Mouse (Mus musculus) gastrocnemius, adult 8-10 months (tissue): Measurements from ENCODE around the gene Sigirr. TPM values are rescaled to one million over a fixed set of nuclear protein-coding genes. Genes with fewer than 3 reads are reported as not detected.

Experiments
- DNase-seq, 2 experiments: peaks; one replicate each; pipeline ENCODE4 v3.0.0; 2022; ENCODE audit warnings: low spot score in 2 of 2
- total RNA-seq, 4 experiments: library from RNA; stranded (reverse); gene quantifications; 2 replicates each; pipeline ENCODE4 v1.2.4; 2022

Sigirr gene
- total RNA-seq, 4 experiments from 2014 or later, result 1.4 to 1.6 (median 1.5) TPM

DNA sequence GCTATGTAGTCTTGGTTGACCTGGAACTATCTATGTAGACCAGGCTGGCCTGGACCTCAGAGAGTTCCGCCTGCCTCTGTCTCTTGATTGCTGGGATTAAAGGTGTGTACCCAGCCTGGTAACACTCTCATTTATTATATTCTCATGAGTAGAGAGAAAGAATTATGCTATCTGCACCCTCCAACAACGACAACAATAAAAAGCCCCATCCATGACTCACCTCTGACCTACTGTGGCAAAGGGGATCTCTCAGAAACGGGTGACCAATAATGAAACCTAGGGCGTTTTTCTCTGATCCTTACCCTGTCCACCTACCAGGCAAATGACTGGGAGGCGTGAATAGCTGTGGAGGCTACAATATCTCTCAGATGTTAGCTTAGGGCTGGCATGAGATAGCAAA lies 3.2 kb downstream of the Sigirr start:
- DNase-seq, result no peak

DNA sequence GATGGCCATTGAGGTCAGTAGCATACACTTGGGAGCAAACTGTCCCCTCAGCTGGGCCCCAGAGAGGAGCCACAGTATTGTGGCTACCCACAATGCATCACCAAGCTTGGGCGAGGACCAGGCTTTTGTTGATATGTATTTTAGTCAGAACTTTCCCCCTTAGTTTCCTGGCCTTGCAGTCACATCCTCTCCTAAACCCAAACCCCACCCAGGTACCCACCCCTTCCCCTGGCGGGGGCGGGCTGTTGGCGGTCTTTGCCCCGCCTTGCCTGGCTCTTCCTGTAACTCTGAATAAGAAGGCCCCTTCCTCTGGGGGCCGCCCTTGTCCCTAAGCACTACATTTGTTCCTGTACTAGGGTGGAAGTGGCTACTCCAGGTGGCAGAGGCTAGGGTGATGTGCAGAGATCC lies 3.7 kb downstream of the Sigirr start:
- DNase-seq, result peak in 1 of 2 experiments; percentile 17

DNA sequence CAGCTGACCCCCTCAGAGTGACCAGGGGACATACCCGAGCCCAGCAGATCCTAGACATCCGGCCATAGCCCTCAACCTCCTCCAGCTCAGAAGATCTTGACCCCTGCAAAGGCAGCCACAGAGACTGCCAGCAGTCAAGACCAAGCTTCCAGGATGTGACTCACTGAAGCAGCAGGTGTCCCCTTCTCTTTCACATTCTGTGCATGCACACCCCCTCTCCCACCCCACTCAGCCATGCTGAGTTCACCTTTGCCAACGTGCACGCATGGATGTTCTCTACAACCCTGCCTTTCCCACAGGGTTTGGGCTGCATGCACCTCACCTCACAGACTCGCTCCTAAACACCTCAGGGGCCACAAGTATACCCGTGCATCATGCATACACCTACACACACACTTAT lies 4.4 kb downstream of the Sigirr start:
- DNase-seq, result no peak

DNA sequence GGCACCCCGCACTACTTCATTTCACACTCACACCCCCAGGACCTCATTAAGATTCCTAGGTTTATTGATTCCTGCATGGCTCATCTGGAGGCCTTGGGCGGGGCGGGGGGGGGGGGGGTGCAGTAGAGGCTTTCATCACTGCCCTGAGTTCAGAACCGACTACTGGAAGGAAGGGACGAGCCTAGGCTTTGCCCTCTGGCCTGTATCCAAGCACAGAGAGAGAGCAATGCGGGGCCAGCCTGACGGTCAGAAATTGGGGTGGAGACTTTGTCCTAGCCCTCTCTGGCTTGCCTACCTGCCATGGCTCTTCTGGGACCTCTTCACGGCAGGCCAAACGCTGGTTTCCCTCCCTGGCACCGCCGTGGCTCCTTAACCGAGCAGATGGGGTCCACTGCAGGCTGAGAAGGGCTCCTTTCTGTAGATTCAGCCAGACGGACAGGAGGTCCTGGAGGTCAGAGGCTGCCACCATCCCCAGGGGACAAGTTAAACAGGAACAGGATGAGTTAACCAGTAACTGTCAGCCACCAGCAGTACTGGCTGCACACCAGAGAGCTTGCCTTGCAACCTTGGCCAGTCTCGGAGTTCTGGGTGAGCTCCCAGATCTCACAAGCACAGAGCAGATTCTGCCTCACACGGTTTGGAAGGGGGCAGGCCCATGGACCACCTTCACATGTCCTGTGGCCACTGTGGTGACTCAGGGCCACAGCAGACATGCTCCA lies 5.7 kb downstream of the Sigirr start:
- no peak for DNase-seq

DNA sequence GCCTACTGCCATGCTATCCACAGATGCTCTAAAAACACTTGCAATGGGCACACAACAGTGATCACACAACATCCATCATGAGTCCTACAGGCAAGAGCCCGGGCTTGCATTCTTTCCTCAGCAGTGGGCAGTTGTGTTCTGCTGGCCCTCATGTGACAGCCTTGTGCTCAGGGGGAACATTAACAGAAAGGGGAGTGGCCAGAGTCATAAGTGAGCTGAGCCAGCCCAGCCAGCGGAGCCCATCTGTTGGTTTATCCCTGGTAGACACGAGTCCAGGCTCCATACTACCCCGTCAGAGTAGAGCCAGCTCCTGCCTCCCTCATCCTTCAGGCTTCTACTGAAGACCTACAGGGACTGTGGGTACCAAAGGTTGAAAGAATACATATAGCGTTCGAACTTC lies 6.4 kb downstream of the Sigirr start:
- no peak for DNase-seq

DNA sequence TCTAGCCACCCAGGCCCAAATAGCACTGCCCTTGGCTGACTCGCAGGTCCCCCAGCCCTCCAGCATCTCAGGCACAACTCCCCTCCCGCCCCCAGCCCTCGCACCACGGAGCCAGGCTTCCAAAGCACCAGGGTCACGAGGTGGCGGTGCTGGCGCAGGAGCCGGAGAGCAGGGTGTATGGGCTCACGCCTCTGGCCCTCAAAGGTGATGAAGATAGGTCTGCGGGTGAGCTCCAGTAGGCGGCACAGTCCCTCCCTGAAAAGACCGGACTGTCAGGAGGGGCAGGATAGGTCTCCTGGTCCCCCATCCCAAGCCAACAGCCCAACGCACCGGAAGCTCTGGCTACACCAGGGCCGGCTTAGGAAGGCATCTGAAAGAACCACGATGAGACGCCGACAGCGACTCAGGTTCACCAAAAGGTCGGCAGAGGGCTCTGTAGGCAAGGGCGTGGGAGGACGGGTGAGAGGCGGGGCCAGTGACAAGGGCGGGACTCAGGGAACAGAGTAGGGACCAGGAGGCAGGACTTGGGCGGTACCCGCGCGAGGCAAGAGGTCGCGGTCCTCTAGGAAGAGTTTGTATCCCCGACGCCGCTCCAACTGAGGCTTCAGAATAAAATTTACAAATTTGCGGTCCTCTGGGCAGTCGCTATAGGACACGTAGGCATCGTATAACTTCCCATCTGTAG lies 8.2 kb downstream of the Sigirr start:
- DNase-seq, result peak; percentile 78 to 84

DNA sequence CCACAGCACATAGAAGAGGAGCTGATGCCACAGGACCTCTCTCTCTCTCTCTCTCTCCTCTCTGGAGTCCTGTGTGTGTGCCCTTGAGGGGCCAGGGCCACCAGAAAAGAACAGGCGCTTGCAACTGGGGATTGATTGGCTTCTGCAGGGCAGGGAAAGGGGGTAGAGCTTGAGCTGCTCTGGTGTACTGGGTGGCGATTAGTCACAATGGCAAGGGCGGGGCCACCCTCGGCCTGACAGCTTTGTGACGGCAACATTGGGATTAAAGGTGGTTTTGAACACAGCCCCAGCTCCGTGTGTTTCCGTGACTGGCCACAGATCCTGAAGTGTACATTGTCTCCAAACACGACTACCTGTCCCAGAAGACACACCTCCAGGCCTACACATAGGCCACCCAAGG lies 10.1 kb downstream of the Sigirr start:
- no peak for DNase-seq

DNA sequence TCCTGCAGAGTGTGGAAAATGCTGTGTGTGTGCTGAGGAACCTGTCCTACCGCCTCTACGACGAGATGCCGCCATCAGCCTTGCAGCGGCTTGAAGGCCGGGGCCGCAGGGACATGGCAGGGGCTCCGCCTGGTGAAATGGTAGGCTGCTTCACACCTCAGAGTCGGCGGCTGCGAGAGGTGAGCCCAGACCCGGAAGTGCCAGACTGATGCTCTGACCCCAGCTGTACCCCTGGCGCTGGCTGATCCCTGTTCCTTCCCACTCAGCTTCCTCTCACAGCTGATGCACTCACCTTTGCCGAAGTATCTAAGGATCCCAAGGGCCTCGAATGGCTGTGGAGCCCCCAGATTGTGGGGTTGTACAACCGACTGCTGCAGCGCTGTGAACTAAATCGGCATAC lies 11.9 kb downstream of the Sigirr start:
- no peak for DNase-seq

DNA sequence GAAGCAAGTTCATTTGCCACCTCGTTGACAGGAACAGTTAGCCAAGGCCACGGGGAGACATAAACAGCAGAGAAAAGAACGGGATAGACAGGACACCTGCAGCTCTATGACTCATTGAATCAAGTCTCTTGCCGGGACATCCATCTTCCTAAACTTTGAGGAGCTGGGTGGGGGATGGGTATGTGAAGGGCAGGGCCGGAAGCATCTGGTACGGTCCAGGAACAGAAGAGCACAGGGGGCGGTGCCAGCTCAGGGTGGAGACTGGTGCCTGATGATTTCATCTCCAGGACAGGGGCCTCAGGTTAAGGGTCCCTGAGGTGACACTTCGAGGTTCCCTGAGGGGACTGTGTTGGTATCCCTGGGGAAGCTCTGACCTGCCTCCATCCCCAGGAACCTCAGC lies 12.5 kb downstream of the Sigirr start:
- DNase-seq, result no peak

DNA sequence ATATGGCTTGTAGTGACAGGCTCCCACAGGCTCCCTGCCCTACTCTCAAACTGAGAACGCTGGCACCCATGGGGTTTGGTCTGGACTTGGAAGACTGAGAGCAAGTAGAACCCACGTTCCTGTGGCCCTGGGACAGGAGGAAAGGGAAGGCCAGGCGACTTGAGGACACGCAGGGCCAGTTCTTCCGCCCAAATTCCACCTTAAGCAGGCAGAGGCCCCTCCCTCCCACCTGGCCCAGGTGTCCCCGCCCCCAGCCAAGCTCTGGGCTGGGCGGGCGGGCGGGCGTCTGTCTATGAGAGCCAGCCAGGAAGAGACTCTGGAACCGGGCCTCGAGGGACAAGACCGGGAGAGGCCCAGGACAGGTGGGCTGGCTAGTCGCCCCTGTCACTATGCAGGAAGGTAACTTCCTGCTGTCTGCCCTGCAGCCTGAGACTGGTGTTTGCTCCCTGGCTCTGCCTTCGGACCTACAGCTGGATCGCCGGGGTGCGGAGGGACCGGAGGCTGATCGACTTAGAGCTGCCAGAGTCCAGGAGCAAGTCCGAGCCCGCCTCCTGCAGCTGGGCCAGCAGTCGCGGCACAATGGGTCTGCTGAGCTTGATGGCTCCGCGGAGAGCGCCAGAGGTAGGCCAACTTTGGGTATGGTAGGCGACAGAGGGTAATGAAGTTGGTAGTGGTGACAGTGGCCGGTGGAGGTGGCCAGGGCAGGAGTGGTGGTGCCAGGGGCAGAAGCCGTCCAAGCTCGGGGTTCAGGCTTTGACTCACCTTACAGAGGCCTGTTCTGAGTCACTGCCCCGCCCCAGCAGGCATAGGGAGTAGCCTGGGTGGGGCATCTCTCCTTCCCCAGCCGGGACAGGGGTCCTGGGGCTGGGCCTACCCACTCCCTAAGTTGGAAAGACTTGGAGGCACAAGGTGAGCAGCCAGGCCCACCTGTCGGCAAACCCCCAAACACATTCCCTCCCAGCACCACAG lies 20.6 kb downstream of the Sigirr start:
- no peak for DNase-seq

DNA sequence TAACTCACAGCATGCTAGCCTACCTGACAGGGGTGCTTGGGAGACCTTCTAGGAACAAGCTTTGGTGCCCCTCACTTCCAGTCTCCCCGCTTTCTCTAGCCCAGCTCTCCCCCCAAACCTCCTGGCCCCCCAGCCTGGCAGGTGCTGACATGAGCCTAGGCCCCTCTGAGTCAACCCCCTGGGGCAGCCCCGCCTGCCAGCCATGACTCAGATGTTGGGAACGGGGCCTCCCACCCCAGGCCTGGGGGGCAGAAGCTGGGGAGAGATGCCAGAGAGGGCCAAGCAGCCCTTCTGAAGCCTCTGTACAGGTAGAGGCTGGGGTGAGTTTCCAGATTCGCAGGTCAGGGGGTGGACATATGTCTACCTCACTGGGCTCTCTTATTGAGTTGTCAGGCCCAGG lies 21.5 kb downstream of the Sigirr start:
- no peak for DNase-seq

DNA sequence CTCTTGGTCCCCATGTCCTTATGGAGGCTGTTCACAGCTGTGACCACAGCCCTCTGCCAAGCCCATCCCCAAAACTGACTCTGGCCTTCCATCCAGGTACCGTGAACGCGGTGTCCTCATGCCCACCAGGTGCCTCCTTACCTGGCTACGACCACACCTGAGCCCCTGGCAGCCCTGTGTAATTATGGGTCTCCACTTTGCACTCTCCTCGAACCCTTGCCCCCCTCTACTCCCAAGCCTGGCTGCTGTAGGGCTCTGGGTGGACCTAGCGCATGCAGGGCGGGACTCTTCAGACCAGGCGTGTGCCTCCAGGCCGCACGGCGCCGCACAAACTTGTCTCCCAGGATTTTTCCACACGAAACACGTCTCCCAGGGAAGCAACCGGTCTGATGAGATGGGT lies 22.5 kb downstream of the Sigirr start, which contains the start of gene Pkp3:
Pkp3 (plus strand) TSS at position 378 of the 400 bp plus-strand sequence.
- DNase-seq, result no peak

DNA sequence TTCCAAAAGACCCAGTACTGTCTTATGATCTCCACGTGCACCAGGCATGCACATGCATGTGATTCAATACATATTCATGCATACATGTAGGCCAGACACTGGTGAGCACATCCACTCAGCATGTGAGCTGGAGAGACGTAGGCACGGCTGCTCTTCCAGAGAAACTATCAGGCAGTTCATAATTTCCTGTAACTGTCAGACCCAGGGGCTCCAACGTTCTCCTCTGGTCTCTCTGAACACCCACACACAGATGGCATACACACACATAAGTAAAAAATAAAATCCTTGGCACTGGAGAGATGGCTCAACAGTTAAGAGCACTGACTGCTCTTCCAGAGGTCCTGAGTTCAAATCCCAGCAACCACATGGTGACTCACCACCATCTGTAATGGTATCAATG lies 26.6 kb downstream of the Sigirr start:
- DNase-seq, result no peak

DNA sequence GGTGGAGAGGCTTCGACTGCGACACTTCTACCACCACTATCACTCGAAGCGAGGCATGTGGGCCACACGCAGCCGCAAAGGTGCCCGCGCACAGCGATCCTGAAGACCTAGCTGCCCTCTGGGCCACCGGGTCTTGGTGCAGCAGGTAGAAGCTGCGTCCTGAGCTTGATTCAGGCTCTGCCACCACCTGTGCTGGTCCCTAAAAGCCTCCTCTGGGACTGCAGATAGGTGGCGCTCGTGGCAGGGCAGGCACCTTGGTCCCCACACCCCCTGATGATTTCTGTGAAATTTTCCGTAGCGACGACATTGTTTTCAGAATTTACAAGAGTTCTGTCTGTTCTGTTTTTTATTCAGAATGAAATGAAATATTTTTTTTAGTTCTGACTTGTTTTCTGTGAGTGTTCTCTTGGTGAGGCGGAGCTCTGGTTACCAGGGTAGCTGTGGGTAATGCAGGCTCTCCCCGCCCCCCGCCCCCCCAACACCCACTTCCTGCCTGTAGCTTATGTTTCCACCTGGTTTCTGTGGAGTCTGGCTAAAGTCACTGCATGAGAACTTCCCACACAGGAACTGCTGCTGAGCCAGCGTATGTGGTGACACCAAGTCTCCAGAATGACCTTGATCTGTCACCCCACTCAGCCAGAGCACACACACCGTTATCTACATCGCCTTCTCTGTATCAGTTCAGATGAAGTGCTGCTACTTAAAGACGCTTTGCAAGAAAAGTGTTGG lies 28.2 kb downstream of the Sigirr start:
- DNase-seq, result no peak

DNA sequence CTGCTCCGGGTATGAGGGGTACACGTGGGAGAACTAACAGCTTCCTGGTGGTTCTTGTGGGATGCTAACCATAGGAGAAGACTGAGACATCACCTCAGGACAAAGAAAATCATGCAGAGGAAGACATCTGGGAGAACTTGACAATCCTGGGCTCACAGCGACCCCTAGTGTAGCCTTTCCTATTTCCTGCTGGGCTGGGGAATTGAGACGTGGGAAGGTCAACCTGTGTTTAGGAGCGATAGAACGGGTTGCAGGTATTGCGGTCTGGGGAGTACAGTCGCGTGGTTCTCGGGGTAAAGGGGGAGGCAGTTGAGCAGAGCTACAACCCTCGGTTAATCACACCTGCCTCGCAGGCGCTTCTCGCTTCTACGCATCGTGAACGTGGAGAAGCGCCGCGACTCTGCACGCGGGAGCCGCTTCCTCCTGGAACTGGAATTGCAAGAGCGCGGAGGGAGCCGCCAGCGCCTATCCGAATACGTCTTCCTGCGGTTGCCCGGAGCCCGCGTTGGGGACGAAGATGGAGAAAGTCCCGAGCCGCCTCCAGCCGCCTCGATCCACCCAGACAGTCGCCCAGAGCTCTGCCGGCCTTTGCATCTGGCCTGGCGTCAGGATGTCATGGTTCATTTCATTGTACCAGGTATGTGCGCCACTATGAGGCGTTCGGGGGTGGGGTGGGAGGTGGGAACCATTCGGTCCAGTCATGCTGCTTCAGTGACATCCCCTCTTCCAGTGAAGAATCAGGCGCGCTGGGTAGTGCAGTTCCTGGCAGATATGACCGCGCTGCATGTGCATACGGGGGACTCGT lies 30.1 kb downstream of the Sigirr start:
- DNase-seq, result peak; percentile 35 to 47

DNA sequence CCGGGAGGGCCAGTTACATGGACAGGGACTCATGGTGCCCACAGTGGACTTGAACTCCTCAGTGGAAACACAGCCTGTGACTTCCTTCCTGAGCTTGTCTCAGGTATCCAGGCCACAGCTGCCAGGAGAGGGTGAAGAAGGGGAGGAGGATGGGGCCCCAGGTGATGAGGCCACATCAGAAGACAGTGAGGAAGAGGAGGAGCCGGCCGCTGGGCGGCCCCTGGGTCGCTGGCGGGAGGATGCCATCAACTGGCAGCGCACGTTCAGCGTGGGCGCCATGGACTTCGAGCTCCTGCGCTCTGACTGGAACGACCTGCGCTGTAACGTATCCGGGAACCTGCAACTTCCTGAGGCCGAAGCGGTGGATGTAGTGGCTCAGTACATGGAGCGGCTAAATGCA lies 32.0 kb downstream of the Sigirr start:
- DNase-seq, result no peak

DNA sequence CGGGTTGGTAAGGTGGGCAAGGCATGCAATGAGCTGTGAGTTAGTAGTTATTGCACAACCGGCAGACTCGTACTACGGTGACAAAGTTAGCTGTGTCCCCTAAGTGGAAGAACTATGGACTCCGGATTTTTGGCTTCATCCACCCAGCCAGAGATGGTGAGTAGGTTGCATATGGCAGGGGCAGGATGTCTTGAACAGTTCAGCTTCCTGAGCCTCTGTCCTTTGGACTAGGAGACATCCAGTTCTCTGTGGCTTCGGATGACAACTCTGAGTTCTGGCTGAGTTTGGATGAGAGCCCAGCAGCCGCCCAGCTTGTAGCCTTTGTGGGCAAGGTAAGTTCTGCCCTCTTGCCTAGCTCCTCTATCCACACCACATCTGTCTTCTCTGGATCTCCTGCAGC lies 35.8 kb downstream of the Sigirr start:
- no peak for DNase-seq

DNA sequence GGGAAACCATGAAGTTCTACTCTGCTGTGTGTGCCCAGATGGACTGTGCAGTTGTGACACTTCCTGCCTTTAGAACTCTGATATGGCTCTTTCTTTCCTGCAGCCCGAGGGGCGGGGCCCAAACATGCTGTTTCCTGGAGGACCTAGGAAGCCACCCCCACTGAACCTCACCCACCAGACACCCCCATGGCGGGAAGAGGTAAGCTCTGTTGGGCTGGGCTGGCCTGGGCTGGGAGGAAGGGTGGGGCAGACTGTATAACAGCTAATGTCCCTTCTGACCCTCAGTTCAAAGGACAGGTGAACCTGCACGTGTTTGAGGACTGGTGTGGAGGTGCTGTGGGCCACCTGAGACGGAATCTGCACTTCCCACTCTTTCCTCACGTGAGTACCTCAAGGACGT lies 36.2 kb downstream of the Sigirr start:
- no peak for DNase-seq

DNA sequence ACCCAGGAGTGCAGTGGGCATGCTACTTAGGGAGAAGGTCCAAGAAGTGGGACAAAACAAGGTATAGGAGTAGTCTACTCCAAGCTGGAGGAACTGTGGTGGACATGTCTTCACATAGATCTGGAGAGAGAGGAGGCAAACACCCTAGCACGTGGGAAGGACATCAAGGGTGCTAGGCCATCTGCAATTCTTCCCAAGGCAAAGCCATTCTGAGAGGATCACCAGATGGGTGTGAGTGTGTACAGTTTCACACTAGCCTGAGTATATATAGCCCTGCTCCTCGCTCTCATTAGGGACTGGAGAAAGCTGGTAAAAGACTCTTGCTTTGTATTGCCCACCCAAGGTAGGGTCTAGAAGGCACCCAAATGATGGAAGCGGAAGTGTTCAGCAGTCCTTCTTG lies 37.0 kb downstream of the Sigirr start:
- DNase-seq, result no peak

DNA sequence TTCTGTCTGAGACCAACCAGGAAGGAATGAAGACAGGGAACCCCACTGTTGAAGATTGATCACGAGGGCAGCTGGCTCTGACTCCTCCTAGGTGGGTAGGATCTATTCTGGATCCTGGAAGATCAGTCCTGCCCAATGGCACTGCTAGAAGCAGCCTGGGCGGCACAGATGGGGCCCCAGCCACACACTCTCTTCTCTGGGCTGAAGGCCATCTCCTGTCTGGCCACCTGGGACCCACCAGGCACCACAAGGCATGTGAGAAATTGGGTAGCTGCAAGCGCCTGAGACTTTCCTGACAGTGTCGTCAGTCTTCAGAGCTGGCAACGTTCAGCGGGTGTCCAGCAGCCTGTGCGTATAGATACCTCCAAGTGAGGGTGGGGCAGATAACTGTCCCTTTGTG lies 37.8 kb downstream of the Sigirr start:
- DNase-seq, result no peak
